In the genomic region with DNA sequence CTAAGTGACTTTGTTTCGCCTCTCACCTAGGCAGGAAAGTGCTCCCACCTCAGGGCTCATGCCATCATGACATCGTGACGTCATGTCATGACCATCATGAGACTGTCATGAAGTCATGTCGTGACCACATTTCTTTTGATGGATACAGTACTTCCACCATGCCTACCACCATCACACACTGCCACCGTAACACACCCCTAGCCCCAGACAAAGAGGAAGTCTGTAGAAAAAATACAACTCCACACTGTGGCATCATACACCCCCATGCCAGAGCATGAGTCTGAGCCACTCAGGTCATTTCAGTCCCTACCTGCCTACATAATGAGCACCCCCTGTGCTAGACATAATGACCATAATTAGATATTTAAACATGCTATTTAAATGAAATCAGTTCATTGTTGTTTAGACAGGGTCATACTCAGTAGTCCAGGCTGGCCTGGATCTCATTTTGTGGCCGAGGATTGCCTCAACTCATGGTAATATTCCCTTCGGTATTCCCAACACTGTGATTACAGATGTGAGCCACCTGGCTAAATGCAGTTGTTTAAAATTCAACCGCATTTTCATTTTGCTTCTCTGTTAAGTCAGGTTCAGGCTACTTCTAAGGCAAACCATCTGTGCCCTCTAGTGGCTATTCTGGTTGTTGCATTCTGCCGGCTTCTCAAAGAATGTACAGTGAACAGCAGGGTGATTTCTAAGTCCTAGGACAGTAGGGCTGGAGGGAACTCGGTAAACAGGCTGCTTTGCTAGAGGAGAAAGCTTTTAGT, we compare ENCODE assay signal across 8 mouse cellular contexts. TPM values are rescaled to one million over a fixed set of nuclear protein-coding genes. Genes with fewer than 3 reads are reported as not detected.
A peak's percentile ranks its signal among the peaks of the same experiment; 100 is the strongest.
DNase-seq lines count a peak whose midpoint lies in the region; ATAC-seq lines count a peak whose summit lies in the region.

No protein-coding gene starts in this region.

- H3K4me3 ChIP-seq in intestine, embryonic 15.5 days (replicated peaks), result no peak overlapping the region

- intact Hi-C loops in left cerebral cortex, postnatal 10 days (cut with DNase I), result loop anchor here (2.0 kb wide), 2 partner anchors 122 to 320 kb away; no protein-coding TSS in a partner anchor

- peak; percentile 52 to 60 for DNase-seq in gastrocnemius, adult 8-10 months (ENCODE audit: low spot score in 2 of 2)
- DNase-seq in left cerebral cortex, postnatal 10 days (ENCODE audit: extremely low spot score in 1 of 2, low spot score in 2 of 2), result peak; percentile 85 to 87
- peak; percentile 88 to 92 for DNase-seq in right cerebral cortex, postnatal 10 days (ENCODE audit: low spot score in 2 of 2)
- DNase-seq in urinary bladder, postnatal 25 days (ENCODE audit: low spot score), result peak; percentile 76

- H3K4me2 ChIP-seq in intestine, embryonic 15.5 days (replicated peaks), result no peak overlapping the region

- peak; percentile 84 for ATAC-seq in activated CD4-positive, CD25-positive, alpha-beta regulatory T cell, adult 4 months
- peak; percentile 82 for ATAC-seq in common myeloid progenitor, adult 5-6 weeks (replicated peaks; ENCODE audit: low read depth, poor library complexity, severe bottlenecking)
- peak; percentile 89 for ATAC-seq in intestine, embryonic 15.5 days
- peak; percentile 92 for ATAC-seq in megakaryocyte progenitor cell, adult 5-6 weeks (replicated peaks; ENCODE audit: poor library complexity)

- no peaks in the 10 kb centered on the region for H3K9me3 ChIP-seq in intestine, embryonic 15.5 days

- 40% methylated on average over 10 of the region's 10 CpGs for WGBS in intestine, embryonic 15.5 days

- no peaks in the 10 kb centered on the region for H3K36me3 ChIP-seq in intestine, embryonic 15.5 days

- no peak overlapping the region for H3K27ac ChIP-seq in intestine, embryonic 15.5 days

- no peaks in the 10 kb centered on the region for H3K4me1 ChIP-seq in intestine, embryonic 15.5 days (replicated peaks)

- H3K27me3 ChIP-seq in intestine, embryonic 15.5 days (replicated peaks), result no peaks in the 10 kb centered on the region

- H3K9ac ChIP-seq in intestine, embryonic 15.5 days, result no peak overlapping the region

RNA-seq across cellular contexts. Expression of a gene that starts 39.0 kb away (rescaled TPM):
- polyA plus RNA-seq in activated CD4-positive, CD25-positive, alpha-beta regulatory T cell, adult 4 months (2017; shearing (Covaris generic)), result not detected
- total RNA-seq in common myeloid progenitor, adult 5-6 weeks (2017), result 0.37 TPM in 1 of 2 replicates, not detected in the other
- not detected for total RNA-seq in gastrocnemius, adult 8-10 months (2022)
- 72.4 and 75.1 TPM in 2 replicates for polyA plus RNA-seq in intestine, embryonic 15.5 days (2015; fragmentation: Nextera tagmentation; extraction: Ambion mirVana)
- under 1 TPM; 0.39 to 0.41 TPM for total RNA-seq in left cerebral cortex, postnatal 10 days (2021)
- total RNA-seq in megakaryocyte progenitor cell, adult 5-6 weeks (2015), result not detected in 2 replicates
- total RNA-seq in megakaryocyte progenitor cell, adult 5-6 weeks (2017), result not detected in 2 replicates
